Mouse (Mus musculus) olfactory bulb, adult 2 months (tissue): ENCODE data around the gene Arhgef2. TPM values are rescaled to one million over a fixed set of nuclear protein-coding genes. Genes with fewer than 3 reads are reported as not detected.
"Not testable (repeated sequence)": the region's sequence is repeated elsewhere in the genome, so short reads cannot be mapped to it uniquely, and the experiment has no call there.

Source experiments
- H3K27ac ChIP-seq: fragments of 200-500 bp; 2 replicates; pipeline ENCODE4 v1.5.1; 2012; ENCODE audit warnings: low read depth, low read length; ENCODE audit not compliant: insufficient read depth
- H3K4me1 ChIP-seq: fragments of 200-500 bp; 2 replicates; pipeline ENCODE4 v1.6.1; 2012; ENCODE audit warnings: low read length; ENCODE audit not compliant: control insufficient read depth, insufficient read depth
- H3K4me3 ChIP-seq: fragments of 200-500 bp; 2 replicates; pipeline ENCODE4 v1.5.1; 2012; ENCODE audit warnings: mild to moderate bottlenecking, low read depth, low read length, moderate library complexity; ENCODE audit not compliant: insufficient read depth
- CTCF ChIP-seq: fragments of 200-500 bp; IDR thresholded peaks from 2 replicates; pipeline ENCODE4 v1.5.1; 2012; ENCODE audit warnings: low read depth, mild to moderate bottlenecking, low read length, moderate library complexity; ENCODE audit not compliant: insufficient read depth
- POLR2A ChIP-seq: fragments of 200-500 bp; IDR thresholded peaks from 2 replicates; pipeline ENCODE4 v1.6.1; 2012; ENCODE audit warnings: mild to moderate bottlenecking, low read depth, low read length, moderate library complexity; ENCODE audit not compliant: insufficient read depth
- WGBS: fragments of 180-500 bp; shearing (Covaris S2); methylation state at CpG from one replicate; pipeline ENCODE4 v1.1.7; 2018; 5-methylcytosine and 5-hydroxymethylcytosine counted together
- polyA plus RNA-seq: library from polyadenylated mRNA; stranded (reverse); fragments of >200 nt; gene quantifications from 2 replicates; pipeline ENCODE4 v1.2.4, GENCODE M21; 2012; ENCODE audit warnings: low replicate concordance; ENCODE audit not compliant: missing spikeins, insufficient read depth, insufficient read length

Arhgef2 gene
- polyA plus RNA-seq, 1 experiment = not detected

DNA sequence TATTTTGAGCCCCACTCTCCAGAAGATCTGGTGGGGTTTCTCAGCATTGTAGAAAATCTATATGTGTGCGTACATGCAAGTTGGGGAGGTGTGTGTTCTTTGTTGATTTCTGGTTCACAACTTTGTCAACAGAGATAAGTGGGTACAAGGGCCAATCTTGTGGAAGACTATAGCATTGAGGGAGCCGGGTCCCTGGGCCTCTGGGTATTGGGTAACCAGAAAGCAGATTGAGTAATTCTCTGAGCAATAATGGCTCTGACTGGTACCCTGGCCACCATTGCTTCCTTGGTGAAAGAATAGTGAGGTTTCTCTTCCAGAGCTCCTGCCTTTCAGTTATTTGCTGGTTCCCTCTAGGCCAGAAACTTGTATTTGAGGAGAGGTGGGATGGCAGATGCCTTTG is 36.7 kb upstream of the Arhgef2 start:
- H3K4me1 ChIP-seq = no peaks in the 10 kb centered on the region
- WGBS = 100% methylated on average over 2 of the region's 2 CpGs
- H3K27ac ChIP-seq = no peak overlapping the region
- TF ChIP-seq POLR2A (no peak), CTCF (no peak)
- no peak overlapping the region for H3K4me3 ChIP-seq

- no peak for TF ChIP-seq POLR2A
- TF ChIP-seq CTCF = no peak
- no peaks in the 10 kb centered on the region for H3K4me1 ChIP-seq
- WGBS = 88% methylated on average over 5 of the region's 5 CpGs
- H3K27ac ChIP-seq = no peak overlapping the region
- no peak overlapping the region for H3K4me3 ChIP-seq
These were observed 36.1 kb upstream of the Arhgef2 start for GRCm38 (mm10) chr3:88569694-88570093.

- H3K27ac ChIP-seq = no peak overlapping the region
- H3K4me1 ChIP-seq = no peaks in the 10 kb centered on the region
- TF ChIP-seq POLR2A (no peak), CTCF (no peak)
- WGBS = 93% methylated on average over 10 of the region's 10 CpGs
- no peak overlapping the region for H3K4me3 ChIP-seq
These were observed 35.4 kb upstream of the Arhgef2 start for GRCm38 (mm10) chr3:88570341-88570740.

- H3K4me3 ChIP-seq = no peak overlapping the region
- no peak overlapping the region for H3K27ac ChIP-seq
- no peaks in the 10 kb centered on the region for H3K4me1 ChIP-seq
- 77% methylated on average over 1 of the region's 1 CpGs for WGBS
- no peak for TF ChIP-seq POLR2A
- TF ChIP-seq CTCF = no peak
These were observed 33.9 kb upstream of the Arhgef2 start for GRCm38 (mm10) chr3:88571856-88572255.

DNA sequence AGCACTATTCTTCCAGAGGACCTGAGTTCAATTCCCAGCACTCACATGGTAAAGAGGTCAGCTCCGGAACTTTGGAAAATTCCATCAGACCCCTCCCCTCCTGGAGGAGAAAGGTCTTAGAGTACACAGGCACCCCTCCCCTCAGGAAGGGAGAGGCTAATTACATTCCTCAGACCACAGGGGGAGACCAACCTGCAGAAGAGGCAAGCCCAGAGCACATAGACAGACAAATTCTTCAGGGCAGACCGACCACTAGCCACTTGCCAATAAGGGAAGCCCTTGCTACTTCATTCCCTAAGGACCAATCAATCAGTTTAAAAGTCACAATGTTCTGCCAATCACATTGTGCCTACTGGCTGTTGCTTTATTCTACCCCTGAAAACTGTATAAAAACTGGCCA is 32.9 kb upstream of the Arhgef2 start:
- whole genome bisulfite sequencing = 80% methylated on average over 2 of the region's 2 CpGs
- Histone ChIP-seq H3K4me1 (no peaks in the 10 kb centered on the region), H3K4me3 (no peak overlapping the region), H3K27ac (no peak overlapping the region)
- TF ChIP-seq CTCF = no peak
- TF ChIP-seq POLR2A = no peak

DNA sequence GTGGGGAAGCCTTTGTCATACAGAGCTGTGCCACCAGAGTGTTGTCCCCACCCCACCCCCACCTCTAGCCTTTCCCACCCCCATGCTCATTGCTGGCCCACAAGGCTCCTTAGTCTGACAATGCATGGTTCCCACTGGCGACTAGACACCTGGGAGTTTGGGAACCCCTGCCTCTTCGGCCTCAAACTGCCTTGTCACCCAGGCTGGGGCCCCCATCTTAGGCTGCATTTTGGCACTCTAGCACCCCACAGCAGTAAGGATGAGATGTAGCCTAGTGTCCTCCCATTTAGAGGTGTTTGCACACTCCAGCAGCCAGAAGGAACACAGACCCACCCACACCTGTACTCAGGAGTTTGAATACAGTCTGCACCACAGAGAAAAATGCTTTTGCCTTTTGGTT is 32.0 kb upstream of the Arhgef2 start:
- Histone ChIP-seq H3K4me1 (no peaks in the 10 kb centered on the region), H3K27ac (no peak overlapping the region), H3K4me3 (no peak overlapping the region)
- no peak for TF ChIP-seq POLR2A
- no peak for TF ChIP-seq CTCF
- WGBS = 86% methylated on average over 2 of the region's 2 CpGs

GRCm38 (mm10) chr3:88575540-88575939 is 30.2 kb upstream of the Arhgef2 start, which contains the start of gene Ssr2:
Gene Ssr2, plus strand, starts transcription at chr3:88575876.
- Histone ChIP-seq H3K4me3 (no peak within 1 kb of the TSS), H3K27ac (no peak within 1 kb of the TSS), H3K4me1 (no peaks in the 10 kb centered on the region)
- TF ChIP-seq POLR2A = no peak
- no peak for TF ChIP-seq CTCF
- 83% methylated on average over 3 of the region's 3 CpGs for WGBS

DNA sequence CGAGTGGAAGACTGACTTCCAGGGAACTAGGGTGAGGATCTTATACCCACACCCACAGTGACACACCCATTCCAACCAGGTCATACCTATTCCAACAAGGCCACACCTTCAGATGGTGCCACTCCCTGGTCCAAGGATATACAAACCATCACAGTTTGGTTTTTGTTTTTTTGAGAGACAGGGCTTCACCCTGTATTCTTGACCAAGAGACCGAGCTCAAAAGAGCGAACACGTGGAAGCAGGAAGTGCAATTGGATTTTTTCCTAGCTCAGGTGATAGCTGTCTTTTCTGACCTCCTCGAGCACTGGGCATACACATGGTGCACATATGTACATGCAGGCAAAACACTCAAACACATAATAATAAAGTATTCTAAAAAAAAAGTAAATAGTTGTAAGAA is 27.9 kb upstream of the Arhgef2 start:
- H3K4me3 ChIP-seq, H3K4me1 ChIP-seq, H3K27ac ChIP-seq: not testable (repeated sequence)
- 87% methylated on average over 5 of the region's 5 CpGs for WGBS

GRCm38 (mm10) chr3:88578498-88579424 is 27.0 kb upstream of the Arhgef2 start:
- no peak for TF ChIP-seq CTCF
- no peak for TF ChIP-seq POLR2A
- Histone ChIP-seq H3K4me1 (peaks cover 3% of the 10 kb centered on the region; the same call in 1 of the 2 replicates), H3K27ac (no peak overlapping the region), H3K4me3 (no peak overlapping the region)
- 56% methylated on average over 8 of the region's 8 CpGs for WGBS
